Mouse (Mus musculus) liver, adult 2 months (tissue): ENCODE results near the gene Panx3.

Experiments
- CTCF ChIP-seq: fragments of 200-500 bp; IDR thresholded peaks from 2 replicates; pipeline ENCODE4 v1.5.1; 2011; ENCODE audit warnings: low read depth, low read length, control low read depth
- POLR2A ChIP-seq: fragments of 200-500 bp; IDR thresholded peaks from 2 replicates; pipeline ENCODE4 v1.6.1; 2011; ENCODE audit warnings: low read length, control low read depth; ENCODE audit not compliant: insufficient read depth; ENCODE audit errors: extremely low read depth

GRCm38 (mm10) chr9:37669678-37670077 is 643 bp upstream of the Panx3 start:
- TF ChIP-seq CTCF = no peak
- no peak for TF ChIP-seq POLR2A
